Mouse (Mus musculus) bone marrow macrophage, adult 2 months (primary cell): Measurements from ENCODE around the gene Fam193a.

Experiments used
- CTCF ChIP-seq: IDR thresholded peaks from 2 replicates; pipeline ENCODE4 v1.5.1; 2012; ENCODE audit warnings: low read depth, mild to moderate bottlenecking, low read length, moderate library complexity
- POLR2A ChIP-seq: IDR thresholded peaks from 2 replicates; pipeline ENCODE4 v1.6.1; 2012; ENCODE audit warnings: mild to moderate bottlenecking, low read depth, low read length, borderline replicate concordance

DNA sequence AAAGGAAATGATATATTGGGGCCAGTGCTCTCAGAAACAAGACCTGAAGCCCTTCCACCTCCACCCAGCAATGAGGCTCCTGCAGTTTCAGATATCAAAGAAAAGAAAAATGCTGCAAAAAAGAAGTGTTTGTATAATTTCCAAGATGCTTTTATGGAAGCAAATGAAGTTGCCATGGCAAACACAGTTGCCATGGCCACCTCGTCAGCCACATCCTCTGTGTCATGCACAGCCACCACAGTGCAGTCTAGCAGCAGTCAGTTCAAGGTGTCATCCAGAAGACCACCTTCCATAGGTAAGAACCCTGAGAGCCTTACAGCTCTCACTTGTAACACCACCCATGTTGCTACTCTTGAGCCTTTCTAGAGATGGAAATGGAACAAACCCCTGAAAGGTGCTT is 89.3 kb downstream of the Fam193a start:
- TF ChIP-seq CTCF, result no peak
- no peak for TF ChIP-seq POLR2A
